Mouse (Mus musculus): ENCODE measurements around the gene Kcnk5. TPM values are rescaled to one million over a fixed set of nuclear protein-coding genes. Genes with fewer than 3 reads are reported as not detected.

Gene Kcnk5
- polyA plus RNA-seq, 1 experiment from 2014 or later: 6.9 TPM

DNA sequence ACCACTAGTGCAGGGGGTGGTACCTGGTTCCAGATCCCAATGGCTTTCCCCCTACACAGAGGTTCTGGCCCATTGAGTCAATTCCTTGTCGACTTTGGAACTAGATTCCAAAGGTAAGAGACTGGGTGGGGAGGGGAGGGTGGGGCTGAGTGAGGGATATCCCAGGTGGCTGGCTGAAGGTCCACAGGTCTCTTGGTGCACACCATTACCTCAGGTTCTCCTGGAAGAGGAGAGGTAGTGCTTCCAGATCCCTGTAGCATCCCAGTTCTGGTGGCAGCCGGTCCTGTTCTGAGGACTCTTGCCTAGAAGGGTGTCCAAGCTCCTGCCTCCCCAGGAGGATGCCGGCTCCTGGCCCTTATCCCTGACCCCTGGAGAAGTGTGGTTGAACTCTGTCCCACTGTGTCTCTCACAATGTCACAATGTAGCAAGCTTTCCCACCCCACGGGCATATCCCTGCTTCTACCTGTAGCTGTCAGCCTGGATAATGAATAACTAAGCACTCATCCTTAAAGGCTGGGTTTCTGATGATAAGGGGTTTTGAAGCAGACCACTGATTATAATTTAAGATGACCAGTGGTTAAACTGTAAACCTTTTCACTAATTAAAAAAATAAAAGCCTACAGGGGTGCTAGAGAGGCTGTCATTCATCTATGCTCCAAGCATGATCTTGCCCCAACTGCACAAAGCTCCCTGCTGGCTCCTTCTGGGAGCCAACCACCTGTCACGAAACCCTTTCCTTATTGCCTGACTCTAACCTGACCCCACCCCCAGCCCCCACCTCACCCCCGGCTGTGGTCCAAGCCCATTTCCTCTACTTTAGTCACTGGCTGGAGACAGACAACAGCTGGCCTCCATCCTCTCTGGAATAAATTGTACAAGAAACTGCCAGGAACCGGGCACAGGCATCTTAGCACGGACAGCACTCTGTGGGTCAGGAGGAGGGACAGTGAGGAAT lies 22.6 kb downstream of the Kcnk5 start:
- Histone ChIP-seq H3K9me3 (replicated peaks) (no peaks in the 10 kb centered on the region), H3K36me3 (no peaks in the 10 kb centered on the region), H3K27ac (no peak overlapping the region), H3K4me3 (no peak overlapping the region), H3K9ac (no peak overlapping the region), H3K27me3 (no peaks in the 10 kb centered on the region), H3K4me1 (peaks cover 36% of the 10 kb centered on the region), H3K4me2 (replicated peaks) (no peak overlapping the region)
- no peak for ATAC-seq (ENCODE audit: low FRiP score)
- WGBS: 68% methylated on average over 8 of the region's 8 CpGs

DNA sequence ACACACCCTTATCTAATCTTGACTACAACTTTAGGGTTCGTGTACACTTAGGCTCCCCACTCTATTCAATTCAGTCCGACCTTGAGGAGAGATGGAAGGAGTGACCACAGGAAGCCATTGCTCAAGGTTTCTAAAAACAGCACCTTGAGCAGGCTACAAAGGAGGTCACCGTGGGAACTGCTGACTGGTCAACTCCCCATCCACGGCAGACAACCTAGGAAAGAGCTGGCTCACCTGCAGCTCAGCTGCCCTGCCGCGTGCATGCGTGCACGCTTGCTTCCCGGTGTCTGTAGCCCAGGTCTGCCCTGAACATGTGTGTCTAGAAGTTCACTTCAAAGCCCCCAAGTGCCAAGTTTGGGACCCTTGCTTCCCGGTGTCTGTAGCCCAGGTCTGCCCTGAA lies 24.0 kb downstream of the Kcnk5 start:
- WGBS: 94% methylated on average over 10 of the region's 10 CpGs
- peaks cover 26% of the 10 kb centered on the region for H3K4me1 ChIP-seq
- no peak overlapping the region for H3K27ac ChIP-seq
- H3K27me3 ChIP-seq: no peaks in the 10 kb centered on the region
- H3K9ac ChIP-seq: no peak overlapping the region
- no peak for ATAC-seq (ENCODE audit: low FRiP score)
- no peak overlapping the region for H3K4me2 ChIP-seq (replicated peaks)
- H3K4me3 ChIP-seq: no peak overlapping the region
- H3K36me3 ChIP-seq: no peaks in the 10 kb centered on the region
- H3K9me3 ChIP-seq (replicated peaks): no peaks in the 10 kb centered on the region

DNA sequence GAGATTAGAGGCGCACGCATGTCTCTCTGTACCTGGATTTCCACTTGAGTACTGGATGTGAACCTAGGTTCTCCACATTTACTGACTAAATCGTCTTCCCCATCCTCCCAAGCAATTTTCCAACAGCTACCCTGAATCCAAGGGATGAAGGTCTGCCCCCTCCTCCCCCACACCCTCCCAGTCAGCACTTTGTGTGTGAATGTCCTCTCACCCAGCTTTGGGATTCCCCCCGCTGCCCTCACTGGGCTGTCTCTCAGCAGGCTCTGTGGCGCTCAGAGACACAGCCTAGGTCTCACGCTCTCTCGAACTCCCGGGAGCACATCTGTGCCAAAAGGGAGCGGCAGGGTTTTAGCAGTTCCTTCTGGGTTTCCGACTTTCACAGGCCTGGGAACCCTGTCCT lies 25.9 kb downstream of the Kcnk5 start:
- Histone ChIP-seq H3K36me3 (no peaks in the 10 kb centered on the region), H3K4me2 (replicated peaks) (no peak overlapping the region), H3K9ac (no peak overlapping the region), H3K9me3 (replicated peaks) (no peaks in the 10 kb centered on the region), H3K27me3 (no peaks in the 10 kb centered on the region), H3K4me3 (no peak overlapping the region), H3K27ac (no peak overlapping the region), H3K4me1 (peaks cover 22% of the 10 kb centered on the region)
- 51% methylated on average over 10 of the region's 10 CpGs for WGBS
- no peak for ATAC-seq (ENCODE audit: low FRiP score)

DNA sequence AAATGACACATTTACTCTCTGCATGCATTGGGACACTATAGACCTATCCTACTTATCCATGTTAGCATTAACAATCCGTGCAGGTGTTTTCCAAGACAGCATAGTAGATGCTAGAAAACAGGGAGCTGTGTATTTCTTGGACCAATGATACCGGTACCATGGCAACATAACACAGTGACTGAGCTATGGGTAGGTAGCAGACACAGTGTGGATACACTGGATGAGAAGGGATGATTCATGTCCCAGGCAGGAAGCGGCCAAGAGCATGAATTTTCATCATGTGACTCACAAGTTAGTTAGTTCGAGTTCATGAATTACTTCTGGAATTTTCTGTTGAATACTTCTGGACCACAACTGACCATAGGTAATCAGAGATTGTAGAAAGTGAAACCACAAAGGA lies 26.7 kb downstream of the Kcnk5 start:
- ATAC-seq (ENCODE audit: low FRiP score): no peak
- Histone ChIP-seq H3K4me1 (peaks cover 20% of the 10 kb centered on the region), H3K9me3 (replicated peaks) (no peaks in the 10 kb centered on the region), H3K9ac (no peak overlapping the region), H3K36me3 (no peaks in the 10 kb centered on the region), H3K27me3 (no peaks in the 10 kb centered on the region), H3K4me2 (replicated peaks) (no peak overlapping the region), H3K27ac (no peak overlapping the region), H3K4me3 (no peak overlapping the region)
- WGBS: 92% methylated on average over 4 of the region's 4 CpGs

DNA sequence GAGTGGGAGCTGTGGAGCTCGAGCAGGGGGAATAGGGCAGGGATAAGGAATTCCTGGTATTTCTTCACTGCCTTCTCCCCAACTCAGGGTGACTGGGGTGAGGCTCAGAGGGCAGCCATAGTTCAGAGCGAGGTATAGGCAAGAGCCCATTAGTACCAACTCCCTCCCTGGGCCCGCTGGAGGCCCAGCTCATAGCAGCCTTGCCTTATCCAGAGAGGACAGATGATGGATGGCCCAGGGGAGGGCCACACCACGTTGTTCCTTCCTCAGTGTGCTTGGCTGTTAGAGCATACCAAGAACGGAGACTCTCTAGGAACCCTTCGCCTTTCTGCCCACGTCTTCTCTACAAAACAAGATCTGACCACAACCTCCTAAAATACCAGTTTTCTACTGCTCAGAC lies 27.4 kb downstream of the Kcnk5 start:
- 0 out of 2 replicates have a peak, but pooled peaks cover 13% of the 10 kb centered on the region for H3K4me1 ChIP-seq
- no peak for ATAC-seq (ENCODE audit: low FRiP score)
- 51% methylated on average over 7 of the region's 7 CpGs for WGBS
- H3K27ac ChIP-seq: no peak overlapping the region
- no peaks in the 10 kb centered on the region for H3K27me3 ChIP-seq
- H3K9me3 ChIP-seq (replicated peaks): no peaks in the 10 kb centered on the region
- no peak overlapping the region for H3K4me3 ChIP-seq
- H3K9ac ChIP-seq: no peak overlapping the region
- no peak overlapping the region for H3K4me2 ChIP-seq (replicated peaks)
- no peaks in the 10 kb centered on the region for H3K36me3 ChIP-seq

DNA sequence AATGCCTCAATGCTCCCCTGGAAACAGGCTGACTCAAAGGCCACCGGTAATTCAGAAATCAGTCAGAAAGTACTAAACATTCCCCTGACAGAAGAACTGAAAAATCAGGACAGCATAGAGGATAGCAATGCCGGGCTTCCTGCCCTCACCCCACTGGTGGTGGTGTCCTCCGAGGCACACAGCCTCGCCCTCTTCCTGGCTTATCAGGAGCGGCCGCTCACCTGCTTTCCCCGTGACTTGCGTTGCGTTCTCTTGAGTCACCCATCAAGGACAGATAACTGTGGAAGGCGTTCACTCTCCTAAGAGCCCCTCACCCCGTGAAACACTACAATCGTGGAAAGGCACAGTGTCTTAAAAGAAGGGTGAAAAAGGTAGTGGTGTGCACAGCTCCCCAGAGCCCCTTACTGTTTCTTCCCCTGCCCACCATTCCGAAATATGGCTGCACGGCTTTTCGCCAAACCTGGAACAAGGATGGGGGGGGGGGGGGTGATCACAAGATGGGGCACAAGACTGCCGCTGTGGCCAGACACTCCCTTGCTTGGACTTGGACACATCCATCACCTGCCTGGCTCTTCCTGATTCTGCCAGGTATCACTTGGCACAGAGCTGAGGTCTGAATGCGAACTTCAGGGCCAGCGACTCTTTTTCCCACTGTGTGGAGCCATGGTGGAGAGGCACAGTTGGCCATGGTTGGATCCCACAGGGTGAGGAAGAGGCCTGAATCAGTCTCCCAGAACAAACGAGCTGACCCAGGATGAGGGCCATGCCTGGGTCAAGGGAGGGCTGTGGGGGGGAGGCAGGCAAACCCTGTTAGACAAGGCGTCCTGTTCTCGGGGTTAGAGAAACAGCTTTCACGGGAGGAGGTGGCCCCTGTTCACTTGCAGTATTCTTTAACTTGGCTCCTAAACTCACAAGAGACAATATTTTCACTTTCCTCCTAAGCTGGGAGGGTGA lies 32.2 kb downstream of the Kcnk5 start:
- no peaks in the 10 kb centered on the region for H3K27me3 ChIP-seq
- ATAC-seq (ENCODE audit: low FRiP score): no peak
- H3K9me3 ChIP-seq (replicated peaks): no peaks in the 10 kb centered on the region
- whole genome bisulfite sequencing: 87% methylated on average over 22 of the region's 22 CpGs
- H3K36me3 ChIP-seq: peaks cover 9% of the 10 kb centered on the region; the same call in 1 of the 2 replicates
- no peak overlapping the region for H3K9ac ChIP-seq
- H3K27ac ChIP-seq: no peak overlapping the region
- H3K4me1 ChIP-seq: peaks cover 5% of the 10 kb centered on the region
- H3K4me3 ChIP-seq: no peak overlapping the region
- no peak overlapping the region for H3K4me2 ChIP-seq (replicated peaks)

DNA sequence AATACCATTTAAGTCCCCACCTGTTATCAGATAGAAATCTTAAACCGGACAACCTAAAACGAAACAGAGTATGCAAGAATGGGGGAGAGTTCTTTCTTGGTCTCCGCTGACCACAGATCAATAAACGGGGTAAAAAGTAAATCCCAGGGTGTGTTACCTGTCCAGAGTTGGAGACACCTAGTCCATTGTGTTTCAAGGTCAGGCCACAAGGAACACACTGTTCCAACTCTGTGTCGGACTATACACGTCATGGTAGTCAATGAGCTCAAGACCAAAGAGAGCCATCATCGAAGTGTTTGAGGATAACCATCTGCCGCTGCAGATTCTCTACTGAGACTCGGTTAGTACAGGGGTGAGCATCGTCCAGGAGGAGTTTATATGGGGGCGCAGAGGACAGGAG lies 33.1 kb downstream of the Kcnk5 start:
- no peak overlapping the region for H3K27ac ChIP-seq
- no peak for ATAC-seq (ENCODE audit: low FRiP score)
- WGBS: 93% methylated on average over 11 of the region's 11 CpGs
- H3K4me2 ChIP-seq (replicated peaks): no peak overlapping the region
- H3K4me3 ChIP-seq: no peak overlapping the region
- H3K4me1 ChIP-seq: peaks cover 11% of the 10 kb centered on the region
- H3K9ac ChIP-seq: no peak overlapping the region
- peaks cover 9% of the 10 kb centered on the region; the same call in 1 of the 2 replicates for H3K36me3 ChIP-seq
- no peaks in the 10 kb centered on the region for H3K27me3 ChIP-seq
- H3K9me3 ChIP-seq (replicated peaks): no peaks in the 10 kb centered on the region

DNA sequence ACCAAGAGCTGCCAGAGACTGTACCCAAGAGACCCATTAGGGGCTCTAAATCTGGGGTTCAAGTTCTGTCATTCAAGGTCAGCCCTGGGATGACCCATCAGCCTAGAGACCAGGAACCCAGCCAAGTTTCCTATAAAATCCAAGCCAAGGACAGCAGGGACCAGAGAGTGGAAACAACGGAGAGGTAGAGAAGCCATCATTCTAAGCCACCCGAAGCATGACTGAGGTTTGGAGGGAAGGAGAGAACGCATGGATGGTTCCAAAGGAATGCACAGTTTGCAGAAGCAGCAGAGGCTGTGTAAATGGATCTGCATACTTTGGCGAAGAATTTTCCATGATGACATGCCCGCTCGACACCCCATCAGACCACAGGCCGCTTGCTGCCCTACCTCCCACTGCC lies 33.8 kb downstream of the Kcnk5 start:
- no peak for ATAC-seq (ENCODE audit: low FRiP score)
- WGBS: 95% methylated on average over 7 of the region's 7 CpGs
- no peak overlapping the region for H3K27ac ChIP-seq

DNA sequence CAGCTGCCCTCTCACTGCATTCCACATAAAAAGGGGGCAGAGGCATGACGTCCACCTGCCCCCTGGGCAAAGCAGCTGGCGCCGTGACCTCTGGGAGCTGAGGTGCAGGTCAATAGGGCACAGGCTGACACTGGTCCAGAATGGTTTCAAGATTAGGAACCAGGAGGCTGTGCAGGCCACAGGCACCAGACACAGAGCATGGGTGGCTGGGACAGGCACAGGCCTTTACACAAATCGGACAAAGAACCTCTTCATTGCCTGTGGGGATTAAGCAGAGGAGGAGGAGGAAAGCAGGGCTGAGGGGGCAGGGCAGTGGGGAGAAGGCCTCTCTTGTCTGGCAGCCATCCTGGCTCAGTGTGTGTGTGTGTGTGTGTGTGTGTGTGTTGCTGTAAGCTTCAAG lies 37.5 kb downstream of the Kcnk5 start:
- 0 out of 2 replicates have a peak, but pooled peaks have one; percentile 50 for ATAC-seq (ENCODE audit: low FRiP score)
- no peaks in the 10 kb centered on the region for H3K27me3 ChIP-seq
- H3K27ac ChIP-seq: no peak overlapping the region
- H3K9ac ChIP-seq: no peak overlapping the region
- no peak overlapping the region for H3K4me3 ChIP-seq
- H3K36me3 ChIP-seq: peaks cover 21% of the 10 kb centered on the region
- peaks cover 9% of the 10 kb centered on the region for H3K4me1 ChIP-seq
- H3K9me3 ChIP-seq (replicated peaks): no peaks in the 10 kb centered on the region
- WGBS: 69% methylated on average over 4 of the region's 4 CpGs
- no peak overlapping the region for H3K4me2 ChIP-seq (replicated peaks)

More for the DNA sequence above, 33.8 kb downstream of the Kcnk5 start:
- Histone ChIP-seq H3K27me3 (no peaks in the 10 kb centered on the region), H3K9me3 (replicated peaks) (no peaks in the 10 kb centered on the region), H3K4me2 (replicated peaks) (no peak overlapping the region), H3K9ac (no peak overlapping the region), H3K4me1 (peaks cover 11% of the 10 kb centered on the region), H3K4me3 (no peak overlapping the region), H3K36me3 (peaks cover 9% of the 10 kb centered on the region)

DNA sequence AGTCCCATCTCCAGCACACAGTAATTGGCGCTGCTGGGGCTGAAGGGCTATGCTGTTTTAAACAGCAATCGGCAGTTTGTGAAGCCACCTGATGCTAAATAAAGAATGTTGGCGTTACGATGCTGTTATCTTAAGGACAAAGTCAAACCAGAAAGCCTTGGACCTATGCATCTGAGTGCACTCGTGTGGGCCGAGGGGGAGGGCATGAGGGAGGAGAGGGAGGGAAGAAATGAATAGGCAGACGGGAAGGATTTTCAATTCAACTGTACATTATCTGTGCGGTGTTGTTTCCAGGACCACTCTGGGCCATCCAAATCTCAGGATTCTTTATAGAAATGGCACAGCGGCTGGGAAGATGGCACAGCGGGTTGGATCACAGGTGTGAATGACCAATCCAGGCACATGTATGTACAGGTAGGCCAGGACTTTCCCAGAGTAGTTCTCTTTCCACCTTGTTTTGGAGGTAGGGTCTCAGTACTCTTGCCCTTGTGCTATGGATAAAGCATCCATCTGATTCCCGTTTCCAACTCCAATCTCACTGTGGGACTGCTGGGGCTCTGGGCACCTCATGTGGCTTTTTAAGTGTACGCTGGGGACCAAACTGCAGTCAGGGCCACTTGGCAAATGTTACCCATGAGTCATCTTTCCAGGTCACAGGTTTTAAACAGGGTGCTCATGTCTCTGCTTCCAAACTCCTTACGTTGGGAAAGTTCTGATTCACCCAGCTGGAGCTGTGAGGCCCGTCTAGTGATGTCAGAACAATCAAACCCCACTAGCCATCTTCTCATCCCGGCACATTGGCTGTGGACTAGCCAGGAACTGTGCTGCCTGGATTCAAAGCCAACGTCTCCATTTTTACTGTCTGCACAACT lies 42.9 kb downstream of the Kcnk5 start, which contains the start of gene Saysd1:
Gene Saysd1, minus strand, starts transcription at position 51 of the 872 bp plus-strand sequence.
- H3K4me2 ChIP-seq (replicated peaks): no peak within 1 kb of the TSS
- no peaks in the 10 kb centered on the region for H3K9me3 ChIP-seq (replicated peaks)
- H3K4me1 ChIP-seq: no peaks in the 10 kb centered on the region
- no peak within 1 kb of the TSS for H3K9ac ChIP-seq
- no peak for ATAC-seq (ENCODE audit: low FRiP score)
- no peak within 1 kb of the TSS for H3K4me3 ChIP-seq
- WGBS: 85% methylated on average over 16 of the region's 16 CpGs
- peaks cover 12% of the 10 kb centered on the region for H3K36me3 ChIP-seq
- no peak within 1 kb of the TSS for H3K27ac ChIP-seq
- H3K27me3 ChIP-seq: no peaks in the 10 kb centered on the region

DNA sequence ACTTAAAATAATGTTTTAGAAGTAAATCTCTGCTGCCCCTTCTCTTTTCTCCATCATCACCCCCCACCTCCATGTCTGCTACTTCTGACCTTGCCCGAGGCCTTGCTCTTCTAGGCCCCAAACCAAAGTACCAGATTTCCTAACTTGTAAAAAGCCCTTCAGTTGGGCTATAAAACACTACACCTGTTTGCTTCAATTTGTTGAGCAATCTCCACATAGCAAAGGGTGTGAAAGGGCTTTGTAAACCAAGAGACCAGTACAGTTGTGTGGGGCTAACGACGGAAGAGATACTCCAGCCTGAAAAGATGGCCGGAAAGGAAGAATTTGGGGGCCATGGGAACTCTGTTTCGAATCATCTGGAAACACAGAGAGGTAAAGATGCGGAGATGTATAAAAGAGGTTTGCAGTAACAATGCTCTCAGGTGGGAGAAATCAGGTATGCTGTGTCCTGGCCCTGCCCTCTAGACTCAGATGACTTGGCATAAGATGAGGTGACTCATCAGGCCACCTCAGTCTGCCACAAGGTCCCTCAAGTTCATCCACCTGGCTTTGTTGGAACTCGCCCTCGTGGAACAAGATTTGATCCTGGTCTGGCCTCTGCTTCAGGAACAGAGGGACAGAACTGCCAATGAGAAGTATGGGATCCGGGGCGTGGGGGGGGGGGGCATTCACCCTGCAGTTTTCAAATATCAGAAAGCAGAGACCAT lies 46.5 kb downstream of the Kcnk5 start:
- H3K27ac ChIP-seq: no peak overlapping the region
- H3K9me3 ChIP-seq (replicated peaks): no peaks in the 10 kb centered on the region
- no peak overlapping the region for H3K9ac ChIP-seq
- no peak overlapping the region for H3K4me2 ChIP-seq (replicated peaks)
- no peaks in the 10 kb centered on the region for H3K27me3 ChIP-seq
- WGBS: 94% methylated on average over 10 of the region's 10 CpGs
- H3K36me3 ChIP-seq: no peaks in the 10 kb centered on the region
- ATAC-seq (ENCODE audit: low FRiP score): no peak
- H3K4me3 ChIP-seq: no peak overlapping the region
- H3K4me1 ChIP-seq: no peaks in the 10 kb centered on the region
